Mouse (Mus musculus): ENCODE results near the gene Tspan4.

DNA sequence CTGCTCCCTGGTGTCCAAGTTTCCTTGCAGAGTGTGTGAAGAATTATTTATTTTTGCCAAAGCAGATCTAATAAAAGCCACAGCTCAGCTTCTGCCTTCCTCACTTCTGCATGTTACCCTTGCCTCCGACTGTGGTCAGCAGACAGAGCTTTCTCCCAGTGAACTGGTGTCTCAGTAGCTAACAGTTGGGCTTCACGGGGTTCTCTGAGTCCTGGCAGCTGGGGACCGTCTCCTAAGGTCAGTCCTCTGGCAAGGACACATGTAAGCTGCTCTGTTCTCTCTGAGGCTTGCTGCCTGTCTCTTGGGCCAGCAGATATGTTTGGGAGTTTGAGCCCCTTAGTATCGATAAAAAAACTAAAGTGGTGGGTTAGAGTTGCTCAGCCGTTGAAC is 15.0 kb upstream of the Tspan4 start:
- TF ChIP-seq CTCF (IDR thresholded peaks at IDR 0.05; ENCODE audit: low read depth) (no peak), EP300 (IDR thresholded peaks at IDR 0.05; ENCODE audit: low read depth) (no peak)

All from liver, embryonic 14.5 days (tissue).